Mouse (Mus musculus) kidney, postnatal 36 days (tissue): ENCODE measurements around the gene Fzd4.

Source experiments
- DNase-seq, 2 experiments: peaks; one replicate each; pipeline ENCODE4 v3.0.0; 2021 to 2022; ENCODE audit warnings: mixed read lengths in 2 of 2

The Fzd4 gene

DNA sequence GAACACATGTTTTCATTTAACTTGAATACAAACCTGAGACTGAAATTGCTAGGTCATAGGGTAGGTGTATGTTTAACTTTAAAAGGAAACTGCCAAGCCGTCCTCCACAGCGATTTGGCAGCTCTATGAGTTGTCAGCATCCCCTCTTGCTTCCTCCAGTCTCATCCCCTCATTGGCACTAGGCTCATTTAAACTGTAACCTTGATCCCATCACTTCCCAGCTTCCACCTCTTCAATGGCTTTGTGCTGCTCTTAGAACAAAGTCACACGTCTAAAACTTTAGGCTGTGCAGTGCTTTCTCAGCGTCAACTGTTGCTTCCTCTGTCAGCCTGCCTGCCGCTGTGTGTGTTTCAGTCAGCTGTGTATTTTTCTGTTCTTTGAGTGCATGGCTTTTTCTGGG, 22.9 kb downstream of the Fzd4 start:
- DNase-seq = peak in 1 of 2 experiments; percentile 77

DNA sequence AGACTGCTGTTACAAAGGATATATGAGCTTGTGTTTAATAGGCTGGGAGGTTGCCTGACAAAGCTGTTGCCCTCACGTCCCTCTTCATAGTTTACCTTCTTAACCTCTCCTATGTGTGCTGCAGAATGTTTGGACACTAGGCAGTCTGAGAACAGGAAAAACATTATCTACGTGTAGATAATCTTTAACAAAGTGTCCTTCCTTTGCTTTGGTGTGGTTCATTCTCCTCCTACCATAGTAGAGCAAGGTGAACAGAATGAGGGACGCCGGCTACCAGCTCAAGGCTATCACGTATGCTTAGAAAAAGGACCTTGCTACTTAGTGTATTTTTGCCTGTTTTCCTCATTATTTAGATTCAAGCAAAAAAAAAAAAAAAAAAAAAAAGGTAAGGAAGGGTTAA, 24.6 kb downstream of the Fzd4 start:
- DNase-seq = peak in 1 of 2 experiments; percentile 64

DNA sequence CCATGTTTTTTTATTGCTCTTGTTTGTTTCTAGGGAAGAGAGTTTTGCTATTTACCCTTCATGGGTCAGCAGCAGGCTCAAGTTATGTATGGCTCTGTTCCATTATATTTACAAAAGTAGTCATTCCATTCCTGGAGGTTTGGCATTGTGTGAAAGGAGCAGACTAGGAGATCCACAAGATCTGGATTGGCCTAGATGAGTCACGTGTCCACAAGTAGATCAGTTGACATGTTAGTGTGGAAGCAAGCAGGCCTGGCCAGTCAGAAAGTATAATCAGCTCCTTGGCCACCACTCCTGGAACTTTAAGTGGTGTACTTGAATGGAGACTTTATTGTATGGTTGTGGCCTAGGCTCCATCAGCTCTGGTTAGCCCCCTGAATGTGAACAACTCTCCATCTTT, 25.2 kb downstream of the Fzd4 start:
- peak in 1 of 2 experiments; percentile 75 for DNase-seq

DNA sequence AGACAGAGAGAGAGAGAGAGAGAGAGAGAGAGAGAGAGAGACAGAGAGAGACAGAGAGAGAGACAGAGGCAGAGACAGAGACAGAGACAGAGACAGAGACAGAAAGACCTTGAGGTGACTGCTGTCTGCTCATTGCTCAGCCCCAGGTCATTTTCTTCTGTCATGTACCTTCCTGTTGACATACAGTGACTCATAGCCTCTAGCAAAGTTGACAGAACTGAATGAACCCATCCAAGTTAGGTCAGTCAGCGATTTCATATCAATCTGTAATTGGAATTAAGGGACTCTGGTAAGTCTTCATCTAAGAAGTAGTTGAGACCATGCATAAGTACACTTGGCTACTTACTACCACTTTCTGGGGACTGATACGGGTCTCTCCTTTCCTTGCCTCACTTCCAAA, 27.0 kb downstream of the Fzd4 start:
- DNase-seq = no peak

DNA sequence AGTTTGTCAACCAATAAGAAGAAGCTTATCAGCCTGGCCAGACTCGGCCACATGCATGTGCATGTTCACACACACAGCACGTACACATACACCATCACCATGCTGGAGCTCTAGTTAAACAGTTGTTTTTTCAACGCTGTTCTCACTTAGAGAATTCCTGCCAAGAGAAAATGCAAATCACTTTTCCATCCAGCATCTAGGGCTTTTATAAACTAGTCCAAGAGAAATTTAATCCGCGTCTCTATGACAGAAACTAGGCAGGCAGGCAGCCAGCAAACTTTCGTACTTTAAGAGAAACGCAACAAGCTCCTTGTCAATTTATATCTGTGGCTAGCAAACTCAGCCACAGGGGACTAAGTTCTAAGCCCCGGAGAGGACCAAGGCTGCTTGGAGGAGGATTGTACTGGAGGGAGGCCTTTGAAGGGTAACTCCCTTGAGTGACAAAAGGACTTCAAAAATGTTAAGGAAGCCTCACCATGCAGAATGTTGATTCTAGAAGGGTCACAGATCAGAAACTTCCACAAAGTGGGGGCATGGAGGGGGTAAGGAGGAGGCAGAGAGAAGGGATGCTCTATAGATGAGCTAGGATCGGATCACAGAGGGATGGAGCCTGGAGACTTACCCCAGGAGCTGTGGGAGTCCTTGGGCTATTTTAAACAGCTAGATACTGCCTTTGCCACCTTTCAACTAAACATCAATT, 29.2 kb downstream of the Fzd4 start:
- DNase-seq = peak; percentile 64 to 71

DNA sequence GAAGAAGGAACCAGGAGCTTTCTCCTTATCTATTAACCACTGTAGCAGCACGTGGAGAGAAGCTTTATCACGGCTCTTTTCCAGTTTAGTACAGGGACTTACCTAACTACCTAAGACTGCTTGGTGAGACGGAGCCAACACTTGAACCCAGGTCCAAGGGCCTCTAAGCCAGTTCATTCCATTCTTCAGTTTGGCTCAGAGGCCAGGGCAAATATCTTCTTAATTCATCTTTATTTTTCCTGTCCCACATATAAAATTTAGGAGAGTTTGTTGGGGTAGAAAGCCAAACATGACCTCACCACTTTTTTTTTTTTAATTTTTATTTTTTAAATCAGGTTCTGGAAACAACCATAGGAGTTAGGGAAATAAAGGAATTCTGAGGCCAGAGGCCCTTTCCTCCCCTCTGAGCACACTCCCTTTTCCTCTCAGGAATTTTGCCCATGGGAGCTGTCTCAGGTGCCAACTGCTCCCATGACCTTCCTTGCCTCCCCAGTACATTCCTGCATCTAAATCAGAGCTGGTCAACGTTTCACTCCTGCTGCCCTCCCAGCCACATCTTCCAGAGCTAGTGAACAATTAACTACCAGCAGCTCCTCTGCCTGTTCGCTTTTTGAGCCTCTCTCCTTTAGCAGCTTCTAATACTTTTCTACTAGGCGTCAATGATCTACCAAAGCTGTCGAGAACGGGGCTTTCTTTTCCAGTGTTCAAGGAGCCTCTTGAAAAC, 29.9 kb downstream of the Fzd4 start:
- DNase-seq = peak; percentile 81 to 95

DNA sequence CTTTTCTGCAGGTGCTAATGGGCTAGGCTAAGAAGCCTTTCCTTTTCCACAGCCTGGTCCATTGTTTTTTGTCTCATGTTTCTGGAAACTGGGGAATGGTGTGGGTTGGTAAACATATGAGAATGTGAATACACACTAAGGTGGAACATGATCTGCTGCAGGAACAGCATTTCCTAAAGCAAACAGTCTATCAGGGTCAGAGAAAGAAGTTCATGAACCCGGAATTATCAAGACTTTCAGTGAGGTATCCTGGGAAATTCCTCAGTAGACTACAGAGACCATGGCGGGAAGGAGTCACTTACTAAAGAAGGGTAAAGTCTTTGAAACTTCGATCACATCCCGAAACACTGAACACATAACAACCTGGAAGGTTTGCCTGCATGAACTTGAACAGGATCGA, 32.2 kb downstream of the Fzd4 start:
- DNase-seq = no peak

GRCm38 (mm10) chr7:89437589-89437988, 33.4 kb downstream of the Fzd4 start:
- DNase-seq = peak; percentile 75 to 76

GRCm38 (mm10) chr7:89441291-89441690, 37.1 kb downstream of the Fzd4 start:
- DNase-seq = no peak

GRCm38 (mm10) chr7:89442242-89442641, 38.1 kb downstream of the Fzd4 start:
- no peak for DNase-seq

- DNase-seq = no peak
Observed at GRCm38 (mm10) chr7:89445137-89445536, 41.0 kb downstream of the Fzd4 start.

- no peak for DNase-seq
Observed at GRCm38 (mm10) chr7:89450312-89450711, 46.2 kb downstream of the Fzd4 start.

GRCm38 (mm10) chr7:89456380-89457076, 52.4 kb downstream of the Fzd4 start:
- DNase-seq = no peak

- no peak for DNase-seq
Observed at GRCm38 (mm10) chr7:89459691-89460090, 55.5 kb downstream of the Fzd4 start.

DNA sequence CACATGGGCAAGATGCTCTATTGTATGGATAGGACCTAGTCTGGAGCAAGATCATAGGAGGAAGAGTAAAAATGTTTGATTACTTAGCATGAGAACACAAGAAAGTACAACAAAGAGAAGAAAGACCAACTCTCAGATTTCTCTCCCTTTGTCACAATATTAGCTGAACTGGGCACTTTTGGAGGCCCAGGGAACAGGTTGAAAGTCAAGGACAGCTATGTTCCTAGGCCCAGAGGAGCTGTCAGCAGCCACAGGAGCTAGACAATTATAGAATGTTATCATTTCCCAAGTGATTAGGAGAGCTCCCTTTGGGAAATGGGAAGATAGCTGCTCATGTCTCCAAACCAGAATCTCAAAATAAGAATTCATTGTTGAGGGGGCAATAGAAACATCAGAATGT, 56.8 kb downstream of the Fzd4 start:
- DNase-seq = no peak

DNA sequence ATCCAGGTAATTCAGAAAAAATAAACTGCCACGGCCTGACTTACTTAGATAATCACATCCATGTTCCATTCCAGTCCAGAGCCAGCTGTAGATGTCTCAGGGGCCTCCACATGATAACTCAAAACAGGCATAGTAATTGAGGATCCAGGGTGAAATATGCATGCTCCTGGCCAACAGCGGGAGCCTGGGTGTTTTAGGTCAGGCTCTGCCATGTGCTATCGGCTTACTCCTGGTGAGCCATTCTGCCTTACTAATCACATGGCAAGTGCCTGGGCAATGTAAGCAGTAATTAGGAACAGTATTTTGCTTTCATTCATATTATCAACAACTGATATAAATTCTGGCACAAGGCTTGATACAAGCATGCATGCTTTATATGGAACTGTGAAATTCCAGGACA, 57.2 kb downstream of the Fzd4 start:
- DNase-seq = no peak
